Mouse (Mus musculus): ENCODE results near the gene Abcg5. TPM values are rescaled to one million over a fixed set of nuclear protein-coding genes. Genes with fewer than 3 reads are reported as not detected.

Abcg5 gene
- total RNA-seq (2012; rRNA removed) (not detected in 2 replicates), total RNA-seq (2014; rRNA removed) (not detected in 2 replicates), polyA plus RNA-seq (2012; ENCODE audit: insufficient read length, low read depth) (not detected in 2 replicates)

DNA sequence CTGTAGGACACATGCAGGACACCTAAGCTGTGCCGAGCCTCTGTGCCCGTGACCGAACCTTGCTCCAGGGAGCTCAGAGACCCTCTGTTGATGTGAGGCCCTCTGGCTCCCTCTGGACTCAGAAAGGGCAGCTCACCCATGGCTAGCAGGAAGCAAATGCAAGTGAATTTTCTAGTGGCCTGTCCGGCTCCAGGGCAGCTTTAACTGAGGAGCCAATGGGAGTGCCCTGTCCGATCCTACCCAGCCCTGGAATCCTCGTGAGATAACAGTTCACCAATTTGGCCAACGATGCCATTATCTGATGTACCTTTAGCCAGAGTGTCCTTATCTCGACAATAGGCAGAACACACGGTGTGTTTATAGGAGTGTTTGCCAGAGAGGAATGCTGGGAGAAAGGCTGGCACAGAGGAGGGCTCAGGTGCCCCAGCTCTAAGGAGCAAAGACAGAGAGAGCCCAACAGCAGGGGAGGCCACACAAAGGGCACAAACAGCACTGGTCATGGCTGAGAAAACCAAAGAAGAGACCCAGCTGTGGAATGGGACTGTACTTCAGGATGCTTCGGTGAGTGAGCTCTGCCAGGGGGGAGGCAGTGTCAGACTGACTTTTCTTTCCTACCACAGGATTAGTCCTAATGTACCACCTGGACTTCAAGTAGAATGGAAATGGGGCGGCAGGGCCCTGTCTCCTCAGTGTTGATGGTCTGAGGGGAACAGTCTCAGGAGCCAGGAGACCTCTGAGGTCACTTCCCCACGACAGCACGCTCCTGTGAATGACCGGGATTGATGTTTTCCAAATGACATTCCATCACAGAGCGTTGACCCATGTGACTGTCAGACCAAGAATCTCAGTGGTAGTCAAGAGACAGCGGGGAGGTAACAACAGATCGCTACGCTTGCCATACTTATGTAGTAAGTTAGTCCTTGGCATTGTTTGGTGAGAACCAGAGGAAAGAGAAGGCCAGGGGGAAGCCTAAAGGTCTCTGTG lies at the start of gene Abcg5:
Abcg5 (minus strand) TSS at position 278 of the 984 bp plus-strand sequence.
- H3K27ac ChIP-seq (ENCODE audit: insufficient read depth, low read depth): no peak within 1 kb of the TSS
- 0 out of 4 replicates have a peak, but pooled peaks cover 3 to 5% of the 10 kb centered on the region in 2 experiments for H3K4me1 ChIP-seq (ENCODE audit: control insufficient read depth in 1 of 2, insufficient read depth in 2 of 2)
- no peak for DNase-seq (ENCODE audit: extremely low read depth)
- in situ Hi-C loops (cut with MboI; ENCODE audit: low pct_ligation_motif_present, low pct_unique_long_range_greater_than_20kb, low sequenced_read_pairs): no loop called here
- no peak for TF ChIP-seq BHLHE40 (IDR thresholded peaks at IDR 0.05; ENCODE audit: low read depth, low read length)
- H3K79me2 ChIP-seq (replicated peaks; ENCODE audit: control insufficient read depth, extremely low read depth, insufficient read depth, poor library complexity, severe bottlenecking): no peaks in the 10 kb centered on the region
- H3K36me3 ChIP-seq (replicated peaks in 1 of 2; ENCODE audit: control insufficient read depth in 1 of 2, insufficient read depth in 1 of 2, low read length in 1 of 2): no peaks in the 10 kb centered on the region
- H3K4me3 ChIP-seq (replicated peaks in 1 of 3; ENCODE audit: low read depth in 2 of 3, low read length in 2 of 3, poor library complexity in 1 of 3): no peak within 1 kb of the TSS
- H3K9ac ChIP-seq (ENCODE audit: insufficient read depth, low read depth): no peak within 1 kb of the TSS
- no peaks in the 10 kb centered on the region for H3K9me3 ChIP-seq (replicated peaks; ENCODE audit: low read length)
- no peak within 1 kb of the TSS for H3K4me2 ChIP-seq (ENCODE audit: insufficient read depth, low read depth, poor library complexity, severe bottlenecking)
- H3K27me3 ChIP-seq (replicated peaks): peaks cover 3% of the 10 kb centered on the region
- dilution Hi-C loops (cut with MboI; ENCODE audit: extremely low pct_ligation_motif_present, extremely low pct_unique_long_range_greater_than_20kb, low sequenced_read_pairs): no loop called here

DNA sequence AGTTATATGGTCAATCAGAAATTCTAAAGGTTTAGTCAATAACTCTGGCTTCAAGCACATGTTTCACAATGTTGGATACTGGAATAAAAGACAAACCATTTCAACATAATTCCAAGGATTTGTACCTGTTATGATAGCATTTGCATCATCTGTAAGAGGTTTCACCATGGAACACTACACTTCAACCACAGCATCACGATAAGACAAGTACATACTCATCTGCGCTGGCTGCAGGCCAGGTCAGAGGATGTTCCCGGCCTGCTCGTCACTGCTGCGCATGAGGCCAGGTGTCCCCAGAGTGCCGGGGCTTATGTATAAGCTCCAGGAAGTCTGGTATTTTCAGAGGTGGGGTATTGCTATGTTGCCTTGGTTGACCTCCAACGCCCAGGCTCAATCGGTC lies 49.8 kb upstream of the Abcg5 start:
- in situ Hi-C loops (cut with MboI; ENCODE audit: low pct_ligation_motif_present, low pct_unique_long_range_greater_than_20kb, low sequenced_read_pairs): no loop called here
- peaks cover 29 to 74% of the 10 kb centered on the region in 2 experiments for H3K36me3 ChIP-seq (replicated peaks in 1 of 2; ENCODE audit: control insufficient read depth in 1 of 2, insufficient read depth in 1 of 2, low read length in 1 of 2)

DNA sequence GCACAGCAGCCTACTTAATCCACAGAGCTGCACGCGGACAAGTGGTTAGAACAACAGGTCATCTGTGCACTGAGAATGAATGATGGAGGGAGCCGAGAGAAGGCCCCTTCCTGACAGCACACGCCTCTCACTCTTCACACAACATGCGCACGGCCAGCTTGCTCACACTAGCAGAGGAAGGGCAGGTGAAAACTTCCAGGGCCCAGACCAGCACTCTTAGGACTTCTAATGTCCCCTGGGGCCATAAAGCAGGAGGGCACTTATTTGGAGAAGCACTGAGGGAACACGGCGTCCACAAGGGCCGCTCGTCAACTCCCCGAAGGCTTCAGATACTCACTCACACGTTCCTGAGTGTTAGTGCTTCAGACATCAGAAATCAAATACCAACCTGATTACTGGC lies 48.5 kb upstream of the Abcg5 start:
- dilution Hi-C loops (cut with MboI; ENCODE audit: extremely low pct_ligation_motif_present, extremely low pct_unique_long_range_greater_than_20kb, low sequenced_read_pairs): no loop called here
- Histone ChIP-seq H3K27me3 (replicated peaks) (no peaks in the 10 kb centered on the region), H3K9ac (ENCODE audit: insufficient read depth, low read depth) (no peak overlapping the region), H3K9me3 (replicated peaks; ENCODE audit: low read length) (no peaks in the 10 kb centered on the region), H3K4me3 (replicated peaks in 1 of 3; ENCODE audit: low read depth in 2 of 3, low read length in 2 of 3, poor library complexity in 1 of 3) (no peak overlapping the region), H3K36me3 (replicated peaks in 1 of 2; ENCODE audit: control insufficient read depth in 1 of 2, insufficient read depth in 1 of 2, low read length in 1 of 2) (peaks cover 29 to 79% of the 10 kb centered on the region in 2 experiments), H3K27ac (ENCODE audit: insufficient read depth, low read depth) (no peak overlapping the region), H3K79me2 (replicated peaks; ENCODE audit: control insufficient read depth, extremely low read depth, insufficient read depth, poor library complexity, severe bottlenecking) (no peaks in the 10 kb centered on the region), H3K4me1 (ENCODE audit: control insufficient read depth in 1 of 2, insufficient read depth in 2 of 2) (peaks cover 2 to 22% of the 10 kb centered on the region in 2 experiments; a peak in 3 of 4 replicates), H3K4me2 (ENCODE audit: insufficient read depth, low read depth, poor library complexity, severe bottlenecking) (no peak overlapping the region)
- DNase-seq (ENCODE audit: extremely low read depth): no peak
- TF ChIP-seq MXI1 (IDR thresholded peaks at IDR 0.05; ENCODE audit: low read depth, low read length): no peak
- no peak for TF ChIP-seq MAX (IDR thresholded peaks at IDR 0.05; ENCODE audit: low read length)
- no peak for TF ChIP-seq RCOR1 (conservative IDR thresholded peaks at IDR 0.05; ENCODE audit: low read depth, low read length)
- no peak for TF ChIP-seq GABPA (IDR thresholded peaks at IDR 0.05; ENCODE audit: insufficient replicate concordance, low read depth, low read length)
- TF ChIP-seq ZC3H11A (IDR thresholded peaks at IDR 0.05; ENCODE audit: low read depth, low read length): no peak
- no peak for TF ChIP-seq ZNF384 (IDR thresholded peaks at IDR 0.05; ENCODE audit: low read depth, low read length)
- TF ChIP-seq POLR2A (IDR thresholded peaks at IDR 0.05; ENCODE audit: low read depth, low read length): no peak
- no peak for TF ChIP-seq MEF2A (IDR thresholded peaks at IDR 0.05; ENCODE audit: borderline replicate concordance, low read depth, low read length)
- in situ Hi-C loops (cut with MboI; ENCODE audit: low pct_ligation_motif_present, low pct_unique_long_range_greater_than_20kb, low sequenced_read_pairs): no loop called here

More for the DNA sequence above, 49.8 kb upstream of the Abcg5 start:
- no peak for DNase-seq (ENCODE audit: extremely low read depth)
- H3K4me2 ChIP-seq (ENCODE audit: insufficient read depth, low read depth, poor library complexity, severe bottlenecking): no peak overlapping the region
- H3K4me3 ChIP-seq (replicated peaks in 1 of 3; ENCODE audit: low read depth in 2 of 3, low read length in 2 of 3, poor library complexity in 1 of 3): no peak overlapping the region
- TF ChIP-seq KAT2A (IDR thresholded peaks at IDR 0.05; ENCODE audit: insufficient replicate concordance, low read length) (no peak), POLR2A (IDR thresholded peaks at IDR 0.05; ENCODE audit: low read depth, low read length) (no peak), MAZ (IDR thresholded peaks at IDR 0.05; ENCODE audit: low read depth, low read length) (no peak)
- H3K79me2 ChIP-seq (replicated peaks; ENCODE audit: control insufficient read depth, extremely low read depth, insufficient read depth, poor library complexity, severe bottlenecking): no peaks in the 10 kb centered on the region
- dilution Hi-C loops (cut with MboI; ENCODE audit: extremely low pct_ligation_motif_present, extremely low pct_unique_long_range_greater_than_20kb, low sequenced_read_pairs): no loop called here
- no peak overlapping the region for H3K9ac ChIP-seq (ENCODE audit: insufficient read depth, low read depth)
- no peak overlapping the region for H3K27ac ChIP-seq (ENCODE audit: insufficient read depth, low read depth)
- peaks cover 2 to 17% of the 10 kb centered on the region in 2 experiments; a peak in 3 of 4 replicates for H3K4me1 ChIP-seq (ENCODE audit: control insufficient read depth in 1 of 2, insufficient read depth in 2 of 2)
- no peaks in the 10 kb centered on the region for H3K9me3 ChIP-seq (replicated peaks; ENCODE audit: low read length)
- no peaks in the 10 kb centered on the region for H3K27me3 ChIP-seq (replicated peaks)
